24 mouse cellular contexts compared by ENCODE assay signal in genomic region chr11:12197542-12197941, GRCm38 (mm10).
DNase-seq lines count a peak whose midpoint lies in the region; ATAC-seq and TF ChIP-seq lines count a peak whose summit lies in the region.
"Had no signal": no experiment of that assay in that cellular context is flagged by ENCODE, and none has a peak within 500 bp of the region (broad histone marks: within the 10 kb centered on the region; RNA-seq: fewer than 3 reads in every experiment).

No protein-coding gene starts in this region.

- no peaks in the 10 kb centered on the region for H3K4me1 ChIP-seq in liver, adult 2 months (ENCODE audit: control insufficient read depth, insufficient read depth, low read length)
- H3K4me1 ChIP-seq in liver, embryonic 12.5 days: no peaks in the 10 kb centered on the region
- no peaks in the 10 kb centered on the region for H3K4me1 ChIP-seq in liver, embryonic 14.5 days (replicated peaks; ENCODE audit: control insufficient read depth in 2 of 2, insufficient read depth in 2 of 2, low read length in 1 of 2)
- H3K4me1 ChIP-seq in liver, embryonic 11.5 days (replicated peaks; ENCODE audit: control insufficient read depth, insufficient read depth, low read length): no peaks in the 10 kb centered on the region
- peaks cover 4% of the 10 kb centered on the region; the same call in 1 of the 2 replicates for H3K4me1 ChIP-seq in liver, postnatal 0 days (ENCODE audit: insufficient read depth)
- no peaks in the 10 kb centered on the region for H3K4me1 ChIP-seq in forebrain, postnatal 0 days (ENCODE audit: insufficient read depth)
- H3K4me1 ChIP-seq: embryonic facial prominence, embryonic 10.5 days; embryonic facial prominence, embryonic 12.5 days; forebrain, embryonic 13.5 days had no signal

- no peaks in the 10 kb centered on the region for H3K9me3 ChIP-seq in liver, embryonic 12.5 days (replicated peaks)
- no peaks in the 10 kb centered on the region for H3K9me3 ChIP-seq in liver, embryonic 14.5 days (ENCODE audit: control insufficient read depth, low read length)
- H3K9me3 ChIP-seq in liver, embryonic 11.5 days (ENCODE audit: control insufficient read depth, low read length): no peaks in the 10 kb centered on the region
- H3K9me3 ChIP-seq in liver, postnatal 0 days (ENCODE audit: low read length): no peaks in the 10 kb centered on the region
- H3K9me3 ChIP-seq in forebrain, postnatal 0 days (ENCODE audit: low read length): no peaks in the 10 kb centered on the region
- H3K9me3 ChIP-seq: embryonic facial prominence, embryonic 10.5 days; embryonic facial prominence, embryonic 12.5 days; forebrain, embryonic 13.5 days; forebrain, embryonic 15.5 days; G1E had no signal

- TF ChIP-seq EP300 in liver, embryonic 14.5 days (IDR thresholded peaks at IDR 0.05; ENCODE audit: low read depth): no peak
- peak; percentile 36; the same call in 1 of the 2 replicates for TF ChIP-seq EP300 in liver, postnatal 0 days (IDR thresholded peaks at IDR 0.05; ENCODE audit: low read depth)

- no peaks in the 10 kb centered on the region for H3K79me2 ChIP-seq in liver, adult 2 months (ENCODE audit: control insufficient read depth, insufficient read depth, low read length)

- H3K36me3 ChIP-seq in liver, adult 2 months (ENCODE audit: control insufficient read depth, insufficient read depth, low read length): no peaks in the 10 kb centered on the region
- H3K36me3 ChIP-seq in liver, embryonic 12.5 days: no peaks in the 10 kb centered on the region
- H3K36me3 ChIP-seq in liver, embryonic 14.5 days (replicated peaks; ENCODE audit: control insufficient read depth, insufficient read depth, low read depth): no peaks in the 10 kb centered on the region
- H3K36me3 ChIP-seq in liver, embryonic 11.5 days (ENCODE audit: control insufficient read depth, insufficient read depth, low read length): no peaks in the 10 kb centered on the region
- H3K36me3 ChIP-seq in liver, postnatal 0 days (replicated peaks; ENCODE audit: insufficient read depth, low read length): no peaks in the 10 kb centered on the region
- no peaks in the 10 kb centered on the region for H3K36me3 ChIP-seq in forebrain, postnatal 0 days (ENCODE audit: insufficient read depth)
- H3K36me3 ChIP-seq: embryonic facial prominence, embryonic 10.5 days; embryonic facial prominence, embryonic 12.5 days; forebrain, embryonic 15.5 days; G1E had no signal

- H3K4me3 ChIP-seq in liver, adult 2 months (ENCODE audit: insufficient read depth, low read depth, low read length): no peak overlapping the region
- H3K4me3 ChIP-seq in liver, embryonic 12.5 days: no peak overlapping the region
- no peak overlapping the region for H3K4me3 ChIP-seq in liver, embryonic 14.5 days (ENCODE audit: insufficient read depth in 1 of 2, low read depth in 2 of 2, low read length in 2 of 2)
- H3K4me3 ChIP-seq in liver, embryonic 11.5 days (ENCODE audit: low read depth, low read length): no peak overlapping the region
- no peak overlapping the region for H3K4me3 ChIP-seq in liver, postnatal 0 days (ENCODE audit: low read depth, low read length)
- no peak overlapping the region for H3K4me3 ChIP-seq in forebrain, postnatal 0 days (ENCODE audit: low read depth, low read length)
- H3K4me3 ChIP-seq: embryonic facial prominence, embryonic 10.5 days; embryonic facial prominence, embryonic 12.5 days; forebrain, embryonic 13.5 days; forebrain, embryonic 15.5 days had no signal

- peaks cover 8% of the 10 kb centered on the region; the same call in 1 of the 2 replicates for H3K27me3 ChIP-seq in liver, adult 2 months (ENCODE audit: control insufficient read depth, insufficient read depth, low read length)
- H3K27me3 ChIP-seq in liver, embryonic 12.5 days (replicated peaks): peaks cover 7% of the 10 kb centered on the region; the same call in 1 of the 2 replicates
- H3K27me3 ChIP-seq in liver, embryonic 14.5 days (ENCODE audit: control insufficient read depth, insufficient read depth, low read length): no peaks in the 10 kb centered on the region; the same call in 1 of the 2 replicates
- H3K27me3 ChIP-seq in liver, embryonic 11.5 days (replicated peaks; ENCODE audit: control insufficient read depth, insufficient read depth, low read length): no peaks in the 10 kb centered on the region; the same call in 1 of the 2 replicates
- H3K27me3 ChIP-seq in liver, postnatal 0 days (ENCODE audit: insufficient read depth, low read length): no peaks in the 10 kb centered on the region
- no peaks in the 10 kb centered on the region for H3K27me3 ChIP-seq in forebrain, postnatal 0 days (ENCODE audit: insufficient read depth, low read length)
- H3K27me3 ChIP-seq: CH12.LX; embryonic facial prominence, embryonic 12.5 days; forebrain, embryonic 13.5 days; forebrain, embryonic 15.5 days; Patski had no signal

- peak; percentile 26 for DNase-seq in liver, adult 2 months (ENCODE audit: extremely low read depth, low read depth, low spot score)
- no peak for DNase-seq in liver, embryonic 14.5 days (ENCODE audit: low read depth in 3 of 3, low spot score in 3 of 3)
- no peak for DNase-seq in liver, embryonic 11.5 days (ENCODE audit: low spot score)
- no peak for DNase-seq in liver, postnatal 0 days
- no peak for DNase-seq in forebrain, postnatal 0 days
- DNase-seq: adrenal gland, adult 8-10 months; adrenal gland, postnatal 14 days; adrenal gland, postnatal 36 days; B cell, adult 2 months; cerebellum, adult 11-12 months; cerebellum, adult 2 months; cerebellum, adult 9-10 months; cerebellum, postnatal 10 days; cerebellum, postnatal 25 days had no signal

- no peak; the same call in 1 of the 2 replicates for ATAC-seq in liver, embryonic 12.5 days
- ATAC-seq in liver, embryonic 14.5 days (ENCODE audit: insufficient read depth): peak; percentile 39; the same call in 1 of the 2 replicates
- no peak for ATAC-seq in liver, embryonic 11.5 days (replicated peaks; ENCODE audit: low FRiP score)
- ATAC-seq in liver, postnatal 0 days: peak; percentile 90
- no peak for ATAC-seq in forebrain, postnatal 0 days
- ATAC-seq: activated CD4-positive, CD25-positive, alpha-beta regulatory T cell, adult 4 months; CD4-positive, CD25-positive, alpha-beta regulatory T cell, adult 4 months; forebrain, embryonic 13.5 days; forebrain, embryonic 15.5 days; Patski had no signal

- TF ChIP-seq CTCF in liver, adult 2 months (IDR thresholded peaks at IDR 0.05; ENCODE audit: low read depth, low read length): no peak
- no peak for TF ChIP-seq CTCF in liver, embryonic 14.5 days (IDR thresholded peaks at IDR 0.05; ENCODE audit: low read depth)
- TF ChIP-seq CTCF in liver, postnatal 0 days (IDR thresholded peaks at IDR 0.05; ENCODE audit: low read depth): no peak
- no peak for TF ChIP-seq CTCF in forebrain, postnatal 0 days (IDR thresholded peaks at IDR 0.05; ENCODE audit: low read depth)

- H3K9ac ChIP-seq in liver, adult 2 months (ENCODE audit: low read depth, low read length): no peak overlapping the region
- no peak overlapping the region for H3K9ac ChIP-seq in liver, embryonic 12.5 days
- no peak overlapping the region for H3K9ac ChIP-seq in liver, embryonic 14.5 days (replicated peaks)
- no peak overlapping the region for H3K9ac ChIP-seq in liver, embryonic 11.5 days (ENCODE audit: low read depth, low read length)
- H3K9ac ChIP-seq in liver, postnatal 0 days (replicated peaks): no peak overlapping the region
- H3K9ac ChIP-seq in forebrain, postnatal 0 days: no peak overlapping the region
- H3K9ac ChIP-seq: embryonic facial prominence, embryonic 12.5 days; forebrain, embryonic 13.5 days; forebrain, embryonic 15.5 days had no signal

- TF ChIP-seq POLR2A in liver, adult 2 months (IDR thresholded peaks at IDR 0.05; ENCODE audit: extremely low read depth, insufficient read depth, low read length): no peak

- no peak overlapping the region for H3K4me2 ChIP-seq in liver, embryonic 12.5 days
- H3K4me2 ChIP-seq in liver, embryonic 14.5 days (ENCODE audit: low read depth): no peak overlapping the region
- H3K4me2 ChIP-seq in liver, embryonic 11.5 days: no peak overlapping the region
- H3K4me2 ChIP-seq in liver, postnatal 0 days (ENCODE audit: low read depth, low read length): no peak overlapping the region
- H3K4me2 ChIP-seq in forebrain, postnatal 0 days (ENCODE audit: low read depth): no peak overlapping the region
- H3K4me2 ChIP-seq: embryonic facial prominence, embryonic 12.5 days; forebrain, embryonic 13.5 days; forebrain, embryonic 15.5 days had no signal

- H3K27ac ChIP-seq in liver, adult 2 months (replicated peaks; ENCODE audit: insufficient read depth, low read depth, low read length): no peak overlapping the region
- H3K27ac ChIP-seq in liver, embryonic 12.5 days: no peak overlapping the region
- H3K27ac ChIP-seq in liver, embryonic 14.5 days: no peak overlapping the region
- H3K27ac ChIP-seq in liver, embryonic 11.5 days (ENCODE audit: low read depth, low read length): no peak overlapping the region
- no peak overlapping the region for H3K27ac ChIP-seq in liver, postnatal 0 days (ENCODE audit: low read depth)
- no peak overlapping the region for H3K27ac ChIP-seq in forebrain, postnatal 0 days (ENCODE audit: low read depth, low read length)
- H3K27ac ChIP-seq: embryonic facial prominence, embryonic 10.5 days; embryonic facial prominence, embryonic 12.5 days; forebrain, embryonic 13.5 days; forebrain, embryonic 15.5 days had no signal

- 31% methylated on average over 4 of the region's 4 CpGs for WGBS in liver, adult 2 months
- WGBS in liver, embryonic 12.5 days (ENCODE audit: insufficient replicate concordance): 58% methylated on average over 4 of the region's 4 CpGs
- 46% methylated on average over 4 of the region's 4 CpGs for WGBS in liver, embryonic 14.5 days (ENCODE audit: insufficient replicate concordance)
- WGBS in liver, embryonic 11.5 days: 72% methylated on average over 4 of the region's 4 CpGs
- 49% methylated on average over 4 of the region's 4 CpGs for WGBS in liver, postnatal 0 days (ENCODE audit: insufficient replicate concordance)
- 93% methylated on average over 4 of the region's 4 CpGs for WGBS in forebrain, postnatal 0 days

Comparison
In these comparisons a context has a peak if more than half of its experiments do, and no peak if none do; other contexts are left out.
1. ATAC-seq: peak in liver, embryonic 14.5 days (single experiment) and liver, postnatal 0 days (single experiment); none in liver, embryonic 12.5 days (single experiment), liver, embryonic 11.5 days (single experiment) and forebrain, postnatal 0 days (single experiment).